Mouse (Mus musculus) brain, embryonic 18.5 days (tissue): ENCODE measurements around the gene Pbld2.

Source experiments
- DNase-seq: peaks from one replicate; pipeline ENCODE4 v3.0.0-alpha.2; 2012; ENCODE audit warnings: low read depth, low spot score

Gene Pbld2

DNA sequence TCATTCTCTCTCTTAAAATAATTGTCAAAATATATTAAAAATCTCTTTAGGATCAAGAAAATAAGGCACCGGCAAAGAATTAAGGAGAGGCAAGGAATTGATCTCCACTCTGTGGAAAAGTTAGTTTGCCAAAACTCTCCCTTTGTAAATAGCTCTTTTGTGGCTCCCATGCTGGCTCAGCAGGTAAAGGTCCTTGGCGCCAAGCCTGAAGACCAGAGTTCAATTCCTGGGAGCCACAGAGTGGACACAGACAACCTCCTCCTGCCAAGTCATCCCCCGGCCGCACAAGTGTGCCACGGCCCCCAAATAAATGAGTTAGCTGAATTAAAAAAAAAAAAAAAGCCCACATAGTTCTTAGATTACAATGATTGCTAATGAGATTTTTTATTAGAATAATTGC is 38.6 kb downstream of the Pbld2 start:
- no peak for DNase-seq

DNA sequence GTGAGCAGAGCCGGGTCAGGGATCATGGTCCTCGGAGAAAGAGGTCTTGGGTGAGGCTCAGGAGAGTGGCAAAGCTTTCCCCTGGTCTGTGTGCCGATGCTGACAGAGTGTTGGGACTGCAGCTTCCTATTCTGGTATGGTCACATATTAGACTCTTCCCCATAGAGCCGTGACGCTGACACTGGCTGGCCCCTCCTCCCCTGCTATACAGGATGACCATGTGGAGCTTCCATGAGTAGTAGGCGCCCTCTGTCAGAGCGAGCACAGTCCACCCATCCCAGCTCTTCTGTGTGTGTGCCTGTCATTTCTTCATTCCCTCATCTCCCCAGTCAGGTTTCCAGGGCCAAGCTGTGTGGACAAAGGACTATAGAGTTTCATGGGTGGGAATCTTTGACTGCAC is 39.2 kb downstream of the Pbld2 start:
- no peak for DNase-seq

DNA sequence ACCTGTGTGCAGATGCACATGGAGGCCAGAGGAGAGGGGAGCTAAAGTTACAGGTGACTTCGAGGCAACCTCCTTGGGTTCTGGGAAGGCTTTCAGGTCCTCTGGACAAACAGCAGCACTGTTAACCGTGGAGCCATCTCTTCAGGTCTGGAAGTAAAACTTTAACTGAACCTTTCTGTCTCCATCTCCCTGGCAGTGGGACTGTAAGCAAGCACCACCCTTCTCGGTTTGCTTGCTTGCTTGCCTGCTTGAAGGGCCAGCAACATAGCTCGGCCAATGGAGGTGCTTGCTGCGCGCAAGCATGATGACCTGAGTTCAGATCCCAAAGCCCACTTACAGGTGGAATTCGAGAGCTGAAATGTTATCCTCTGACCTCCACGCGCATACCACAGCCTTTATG is 40.4 kb downstream of the Pbld2 start:
- DNase-seq: no peak

DNA sequence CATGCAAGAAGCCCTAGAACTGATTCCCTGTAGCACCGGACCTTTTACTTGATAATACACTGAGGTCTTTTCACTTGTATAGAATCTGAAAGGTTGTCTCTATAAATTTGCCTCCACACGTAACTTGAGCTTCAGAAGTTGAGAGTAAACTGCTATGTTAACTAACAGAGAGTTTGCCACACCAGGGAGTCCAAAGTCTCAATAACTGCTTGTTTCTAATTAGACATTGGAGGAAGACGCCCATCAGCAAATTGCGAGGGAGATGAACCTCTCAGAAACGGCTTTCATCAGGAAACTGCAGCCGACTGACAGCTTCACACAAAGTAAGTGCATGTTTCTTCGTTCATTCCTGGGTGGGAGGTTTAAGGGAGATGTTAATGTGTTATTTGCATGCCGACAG is 41.4 kb downstream of the Pbld2 start:
- no peak for DNase-seq

DNA sequence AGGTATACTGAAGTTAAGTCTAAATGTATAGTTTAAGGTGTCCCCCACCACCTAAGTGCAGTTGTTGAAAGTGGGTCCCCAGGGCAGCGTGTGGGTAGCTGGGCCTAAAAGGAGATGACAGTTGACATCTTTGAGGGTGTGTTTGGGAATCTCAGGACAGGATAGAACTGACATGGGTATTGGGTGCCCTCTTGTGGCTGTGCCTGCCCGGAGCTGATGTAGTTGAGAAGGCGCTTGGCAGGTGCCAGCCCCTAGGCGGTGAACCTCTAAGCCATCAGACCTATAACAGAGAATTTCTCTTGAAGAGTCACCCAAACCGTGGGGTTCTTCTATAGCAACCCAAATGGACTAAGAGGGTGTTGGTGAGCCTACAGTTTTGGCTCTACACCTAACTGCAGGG is 41.9 kb downstream of the Pbld2 start:
- DNase-seq: peak; percentile 57

DNA sequence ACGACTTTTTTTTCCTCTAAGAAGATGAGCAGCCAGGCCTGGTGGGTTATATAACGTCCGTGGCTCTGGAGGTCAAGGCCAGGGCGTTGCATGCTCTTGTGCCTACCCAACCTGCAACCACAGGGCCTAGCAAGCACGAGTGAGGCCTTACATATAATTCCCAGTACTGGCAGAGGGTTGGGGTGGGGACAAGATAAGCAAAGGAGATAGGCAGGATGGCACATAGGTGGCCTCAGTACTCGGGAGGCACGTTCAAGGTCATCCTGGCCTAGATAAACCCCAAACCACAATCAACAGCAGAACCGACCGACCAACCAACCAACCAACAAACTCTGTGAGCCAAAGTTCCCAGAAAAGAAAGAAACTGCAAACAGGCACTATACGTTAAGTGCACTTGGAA is 62.2 kb downstream of the Pbld2 start:
- no peak for DNase-seq

DNA sequence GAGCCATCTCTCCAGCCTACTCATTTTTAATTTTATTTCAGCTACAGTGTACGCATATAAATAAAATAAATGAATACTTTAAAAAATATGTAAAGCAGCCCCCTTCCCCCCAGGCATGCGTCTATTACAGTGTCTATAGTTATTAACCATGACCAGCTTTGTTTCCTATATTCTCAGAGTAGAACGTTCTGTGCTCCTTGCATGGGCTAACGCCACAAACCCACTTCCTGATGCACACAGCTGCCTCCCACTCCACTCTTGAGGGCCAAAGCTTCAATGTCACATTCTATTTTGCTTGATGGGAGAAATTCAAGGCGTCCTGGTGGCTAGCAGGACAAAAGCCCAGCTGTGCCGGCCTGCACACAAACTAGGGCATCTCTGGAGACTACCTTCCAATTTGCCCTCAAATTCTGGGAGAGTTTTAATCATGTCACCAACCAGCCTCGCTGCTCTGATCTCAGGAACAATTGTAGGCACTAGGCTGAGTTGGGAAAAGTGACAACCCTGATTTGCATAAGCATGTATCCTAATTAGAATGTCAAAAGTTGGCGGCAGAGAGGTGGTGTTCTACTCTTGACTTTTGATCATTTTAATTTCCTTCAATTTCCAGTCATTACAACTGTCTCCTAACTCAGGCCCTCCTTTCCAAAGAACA is 65.1 kb downstream of the Pbld2 start:
- no peak for DNase-seq

DNA sequence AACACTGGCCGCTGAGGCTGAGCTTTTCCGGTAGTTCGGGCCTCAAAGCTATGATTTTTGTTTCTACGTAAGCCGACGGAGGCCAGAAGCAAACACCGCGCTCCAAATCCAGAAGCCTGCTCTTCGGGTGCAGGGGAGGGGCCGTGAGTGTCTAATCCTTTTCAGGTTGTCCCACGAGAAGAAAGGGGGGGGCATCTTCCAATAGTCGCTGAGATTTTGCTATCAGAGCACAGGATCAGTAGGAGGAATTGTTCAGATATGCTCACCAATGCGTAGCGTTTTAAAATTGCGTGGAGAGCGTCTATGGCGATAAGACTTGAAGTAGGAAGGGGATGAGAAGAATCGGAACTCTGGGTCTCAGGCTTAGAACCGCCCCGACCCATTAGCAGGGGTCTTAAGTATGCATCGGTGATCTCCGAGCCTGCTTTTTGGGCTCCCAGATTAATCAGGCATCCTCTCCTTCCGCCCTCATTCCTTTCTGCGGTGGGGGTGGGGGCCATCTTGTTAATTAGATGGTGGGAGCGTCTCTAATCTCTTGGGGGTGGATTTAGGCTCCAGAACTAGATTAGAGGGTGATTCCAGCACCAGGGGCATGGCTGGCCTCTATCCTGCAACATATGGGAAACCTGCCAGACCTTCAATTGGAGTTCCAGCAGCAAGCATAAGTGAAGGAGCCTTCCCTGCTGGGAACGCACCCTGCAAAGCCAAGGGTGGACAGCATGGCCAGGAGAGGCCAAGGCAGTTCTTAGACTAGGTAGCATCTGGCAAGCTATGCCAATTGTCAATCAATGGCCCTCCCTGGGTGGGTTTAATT is 65.8 kb downstream of the Pbld2 start:
- DNase-seq: no peak

DNA sequence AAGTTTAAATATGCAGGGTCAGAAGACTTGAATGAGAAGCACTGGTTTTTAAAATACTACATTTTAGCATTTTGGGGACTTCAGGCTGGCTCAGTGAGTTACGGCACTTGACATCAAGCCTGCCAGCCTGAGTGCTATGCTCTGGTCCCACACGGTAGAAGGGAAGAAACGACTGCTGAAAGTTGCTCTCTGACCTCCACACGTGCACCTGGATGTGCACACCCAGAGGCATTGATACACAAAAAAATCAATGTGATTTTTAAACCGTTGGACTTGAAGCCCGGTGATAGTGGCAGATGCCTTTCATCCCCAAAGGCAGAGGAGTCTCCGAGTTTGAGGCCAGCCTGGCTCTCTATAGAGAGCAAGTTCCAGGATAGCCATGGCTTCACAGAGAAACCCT is 67.8 kb downstream of the Pbld2 start:
- no peak for DNase-seq

DNA sequence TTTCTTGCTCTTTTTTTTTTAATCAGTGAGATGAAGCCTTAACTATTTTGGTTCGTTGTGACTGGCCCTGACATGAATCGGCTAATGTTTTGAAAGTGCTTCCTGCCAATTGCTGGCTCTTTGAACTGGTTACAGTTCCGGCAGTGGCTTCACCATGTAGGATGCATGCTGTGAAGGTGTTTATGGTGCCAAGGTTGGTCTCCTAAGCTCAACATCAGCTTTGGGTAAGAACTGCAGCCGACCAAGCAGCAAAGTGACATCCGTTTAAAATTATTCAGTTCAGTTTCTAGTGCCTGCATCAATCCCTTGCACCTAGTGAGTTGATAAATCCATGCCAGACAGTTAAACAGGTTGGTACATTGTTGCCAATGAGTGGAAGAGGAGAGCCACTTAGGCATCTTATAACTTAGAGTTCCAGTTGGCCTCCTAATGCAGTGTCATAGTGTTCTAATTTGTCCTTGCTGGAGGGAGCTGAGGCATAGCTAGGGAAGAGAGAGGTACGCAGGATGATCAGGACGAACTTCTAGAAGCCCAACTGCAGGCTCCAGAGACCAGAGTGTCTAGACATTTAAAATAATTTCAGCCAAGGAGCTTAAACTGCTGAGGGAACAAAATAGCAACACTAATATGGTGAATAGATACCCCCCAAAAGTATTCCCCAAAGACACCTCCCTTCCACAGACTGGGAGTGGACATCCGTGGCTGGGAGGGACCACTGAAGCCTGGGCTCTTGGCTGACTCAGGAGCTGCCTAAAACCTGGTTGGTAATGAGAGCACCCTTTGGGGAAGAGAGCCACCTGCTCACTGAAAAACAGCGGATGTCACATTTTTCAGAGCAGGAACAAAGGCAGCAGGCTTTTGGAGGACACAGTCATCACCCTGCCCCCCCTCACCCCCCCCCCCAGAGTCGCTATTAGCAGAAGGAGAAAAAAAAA is 68.8 kb downstream of the Pbld2 start:
- DNase-seq: no peak

DNA sequence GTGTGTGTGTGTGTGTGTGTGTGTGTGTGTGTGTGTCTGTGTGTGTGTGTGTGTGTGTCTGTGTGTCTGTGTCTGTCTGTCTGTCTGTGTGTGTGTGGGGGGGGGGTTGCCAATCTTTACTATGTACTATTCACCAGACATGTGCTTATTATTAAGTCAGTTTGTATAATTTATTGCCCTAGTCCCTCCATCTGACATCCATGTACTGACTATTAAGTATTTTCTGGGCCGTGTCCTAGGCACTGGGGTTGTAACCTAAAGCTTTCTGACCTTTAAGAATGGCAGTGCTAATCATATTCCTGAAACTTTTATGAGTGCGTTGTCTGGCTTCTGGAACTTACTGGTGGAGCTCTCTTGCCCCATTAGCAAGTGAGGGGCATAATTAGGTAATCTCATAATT is 72.6 kb downstream of the Pbld2 start:
- no peak for DNase-seq

DNA sequence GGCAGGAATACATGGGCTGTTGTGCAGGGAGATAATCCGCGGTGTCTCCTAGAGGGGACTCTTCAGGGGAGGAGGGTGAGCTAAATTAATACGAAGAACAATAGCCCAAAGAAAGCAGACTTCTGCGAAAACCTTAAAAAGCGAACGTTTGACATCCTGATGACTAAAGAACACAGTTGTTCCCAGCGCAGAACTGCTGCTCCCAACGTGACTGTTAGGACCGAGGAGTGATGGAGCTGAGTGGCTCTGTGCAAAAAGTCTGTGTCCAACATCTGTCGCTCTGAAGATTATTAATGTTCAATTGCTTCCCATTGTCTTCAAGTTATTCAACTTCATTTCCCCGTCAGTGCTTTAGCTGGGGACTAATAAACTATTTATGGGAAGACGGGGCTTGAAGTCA is 74.1 kb downstream of the Pbld2 start:
- no peak for DNase-seq

DNA sequence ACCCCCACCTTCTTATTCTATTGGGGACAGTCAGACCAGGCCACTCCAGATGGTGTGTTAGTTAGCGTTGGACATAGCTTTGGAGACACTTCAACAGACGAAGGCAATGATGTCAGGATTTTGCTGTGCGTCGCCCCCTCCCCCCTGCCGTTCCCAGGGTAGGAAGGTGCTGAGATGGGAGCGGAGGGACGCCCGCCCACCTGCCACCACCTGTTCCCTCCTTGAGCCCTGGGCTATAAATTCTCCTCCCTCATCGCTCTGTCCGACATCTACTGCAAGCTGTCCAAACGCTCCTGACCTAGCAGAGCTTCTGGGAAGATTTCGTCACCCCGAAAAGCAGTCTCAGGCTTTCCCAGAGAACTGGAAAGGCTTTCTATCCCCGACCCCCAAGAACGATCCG is 75.4 kb downstream of the Pbld2 start, which contains the start of gene Atoh7:
Gene Atoh7 (plus strand): TSS at position 131 of the 400 bp plus-strand sequence.
- no peak for DNase-seq

DNA sequence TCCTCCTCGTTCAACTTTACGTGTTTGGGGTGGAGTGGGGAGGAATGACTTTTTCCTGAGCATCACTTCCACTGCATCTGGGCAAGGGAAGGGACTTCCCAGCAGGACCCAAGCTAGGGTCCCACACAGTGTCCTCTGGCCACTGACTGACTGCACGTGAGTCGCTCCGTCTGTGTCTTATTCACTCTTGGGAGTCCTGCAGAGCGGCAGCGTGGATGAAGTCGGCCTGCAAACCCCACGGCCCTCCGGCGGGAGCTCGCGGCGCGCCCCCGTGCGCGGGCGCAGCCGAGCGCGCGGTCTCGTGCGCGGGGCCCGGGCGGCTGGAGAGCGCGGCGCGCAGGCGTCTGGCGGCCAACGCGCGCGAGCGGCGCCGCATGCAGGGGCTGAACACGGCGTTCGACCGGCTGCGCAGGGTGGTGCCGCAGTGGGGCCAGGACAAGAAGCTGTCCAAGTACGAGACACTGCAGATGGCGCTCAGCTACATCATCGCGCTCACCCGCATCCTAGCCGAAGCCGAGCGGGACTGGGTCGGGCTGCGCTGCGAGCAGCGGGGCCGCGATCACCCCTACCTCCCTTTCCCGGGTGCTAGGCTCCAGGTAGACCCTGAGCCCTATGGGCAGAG is 75.9 kb downstream of the Pbld2 start:
- no peak for DNase-seq

DNA sequence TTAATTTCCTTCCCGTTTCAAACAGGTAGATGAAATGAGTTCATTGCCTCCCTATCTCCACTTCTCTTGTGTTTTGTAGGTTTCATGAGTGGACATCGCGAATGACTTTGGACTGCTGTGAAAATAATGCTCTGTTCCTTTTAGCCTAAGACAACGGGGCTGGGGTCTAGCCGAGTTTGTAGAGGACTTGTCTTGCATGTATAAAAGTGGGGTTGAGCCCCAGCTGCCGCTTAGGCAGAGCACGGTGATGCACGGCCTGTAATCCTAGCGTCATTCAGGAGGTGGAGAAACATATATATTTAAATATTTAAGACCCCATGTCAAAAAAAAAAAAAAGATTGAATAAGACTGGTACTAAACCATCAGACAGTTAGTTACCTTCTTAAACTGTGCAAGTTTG is 76.5 kb downstream of the Pbld2 start:
- DNase-seq: no peak
